Mouse (Mus musculus) MEL (cell line): ENCODE measurements at regions not wholly inside any gene's neighbourhood (a gene's known extent, or its start where the extent isn't known, plus 50 kb on each side); places are given as distances from the start of the nearest gene placed in this dataset.

Source experiments
- CHD1 ChIP-seq: IDR thresholded peaks from 2 replicates; pipeline ENCODE4 v1.6.1; 2012; ENCODE audit warnings: low read depth, mild to moderate bottlenecking, inconsistent platforms, low read length, improper control_type of control experiment
- CTCF ChIP-seq, 3 experiments: IDR thresholded peaks in 2 of 3; conservative IDR thresholded peaks in 1 of 3; 2 replicates each; pipeline ENCODE4 v1.5.1; 2011 to 2012; ENCODE audit warnings: low read length in 3 of 3, low read depth in 2 of 3, mild to moderate bottlenecking in 2 of 3, improper control_type of control experiment in 1 of 3, inconsistent platforms in 1 of 3, mixed read lengths in 1 of 3, moderate library complexity in 1 of 3; ENCODE audit not compliant: control insufficient read depth in 1 of 3, insufficient read depth in 1 of 3, poor library complexity in 1 of 3, severe bottlenecking in 1 of 3
- EP300 ChIP-seq, 2 experiments: IDR thresholded peaks; 2 replicates each; pipeline ENCODE4 v1.6.1; 2011; ENCODE audit warnings: improper control_type of control experiment in 2 of 2, low read length in 2 of 2, low read depth in 1 of 2, mild to moderate bottlenecking in 1 of 2
- HCFC1 ChIP-seq: IDR thresholded peaks from 2 replicates; pipeline ENCODE4 v1.6.1; 2012; ENCODE audit warnings: low read depth, mild to moderate bottlenecking, inconsistent platforms, low read length, improper control_type of control experiment, moderate library complexity
- JUND ChIP-seq: IDR thresholded peaks from 2 replicates; pipeline ENCODE4 v1.6.1; 2011; ENCODE audit warnings: low read depth, mild to moderate bottlenecking, improper control_type of control experiment, low read length
- POLR2A ChIP-seq, 2 experiments: IDR thresholded peaks; 2 replicates each; pipeline ENCODE4 v1.6.1; 2011 to 2012; ENCODE audit warnings: low read length in 2 of 2, mild to moderate bottlenecking in 2 of 2, control low read depth in 1 of 2, improper control_type of control experiment in 1 of 2, low read depth in 1 of 2, moderate library complexity in 1 of 2; ENCODE audit not compliant: control insufficient read depth in 1 of 2, insufficient read depth in 1 of 2, poor library complexity in 1 of 2
- POLR2AphosphoS2 ChIP-seq: IDR thresholded peaks from 2 replicates; pipeline ENCODE4 v1.6.1; 2011; ENCODE audit warnings: low read length, improper control_type of control experiment
- TAL1 ChIP-seq: IDR thresholded peaks from 2 replicates; pipeline ENCODE4 v1.6.1; 2012; ENCODE audit warnings: mild to moderate bottlenecking, inconsistent platforms, low read length, moderate library complexity, mixed read lengths
- ZMIZ1 ChIP-seq: IDR thresholded peaks from 2 replicates; pipeline ENCODE4 v1.6.1; 2012; ENCODE audit warnings: low read depth, mild to moderate bottlenecking, inconsistent platforms, low read length, improper control_type of control experiment, moderate library complexity

GRCm38 (mm10) chr9:115473847-115474246, 163.6 kb upstream of the Stt3b start:
- TF ChIP-seq ZMIZ1 (no peak), CTCF (IDR thresholded peaks at IDR 0.05 in 2 of 3, conservative IDR thresholded peaks at IDR 0.05 in 1 of 3; ENCODE audit: control insufficient read depth in 1 of 3, insufficient read depth in 1 of 3, low read depth in 2 of 3, low read length in 3 of 3, poor library complexity in 1 of 3, severe bottlenecking in 1 of 3) (no peak), CHD1 (no peak), EP300 (IDR thresholded peaks at IDR 0.05; ENCODE audit: low read depth in 1 of 2, low read length in 2 of 2) (no peak), TAL1 (no peak), POLR2A (IDR thresholded peaks at IDR 0.05; ENCODE audit: control insufficient read depth in 1 of 2, insufficient read depth in 1 of 2, low read depth in 1 of 2, low read length in 2 of 2, poor library complexity in 1 of 2) (no peak), POLR2AphosphoS2 (no peak), HCFC1 (no peak), JUND (no peak)
